Mouse (Mus musculus) liver, adult 10 weeks (tissue): ENCODE results near the gene G0s2. TPM values are rescaled to one million over a fixed set of nuclear protein-coding genes. Genes with fewer than 3 reads are reported as not detected.

Experiments used
- polyA plus RNA-seq: library from polyadenylated mRNA; stranded (reverse); fragments of 350-450 nt; fragmentation: Illumina TruSeq; extraction: RNeasy Lipid Tissue Mini Kit (QIAGEN cat#74804); gene quantifications from one replicate; pipeline ENCODE4 v1.2.3, GENCODE M21; 2014; ENCODE audit warnings: low read depth, low replicate concordance

G0s2 gene
- 7.1 TPM for polyA plus RNA-seq

DNA sequence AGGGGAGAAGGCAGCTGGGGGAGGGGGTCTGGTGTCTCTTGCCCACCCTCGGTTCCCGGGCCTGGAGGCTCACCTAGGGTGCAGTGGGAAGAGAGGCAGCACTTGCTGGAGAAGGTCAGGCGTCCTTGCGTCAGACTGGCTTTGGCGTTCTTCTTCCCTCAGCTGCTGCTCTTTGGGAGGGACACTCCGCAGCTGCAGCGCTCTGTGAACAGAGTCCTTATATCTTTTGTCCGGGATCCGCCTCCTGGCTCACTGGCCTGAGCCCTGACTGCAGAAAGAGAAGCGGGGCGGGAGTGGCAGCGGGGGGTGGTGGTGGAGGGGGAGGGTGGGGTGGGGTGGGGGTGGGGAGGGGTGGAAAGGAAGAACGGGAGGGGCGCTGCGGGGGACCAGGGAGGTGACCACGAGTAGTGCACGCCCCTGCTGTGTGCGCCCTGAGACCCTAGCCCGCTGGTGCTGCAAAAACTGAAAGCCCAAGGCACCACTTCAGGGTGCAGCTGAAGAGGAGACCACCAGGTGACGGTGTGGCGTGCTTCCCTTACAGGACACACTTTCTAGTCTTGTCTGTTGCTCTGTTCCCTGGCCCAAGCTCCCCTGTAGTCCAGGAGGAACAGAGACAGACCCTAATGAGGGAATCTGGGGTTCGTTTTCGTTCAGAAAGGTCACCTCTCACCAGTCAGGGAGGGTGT is at the start of gene G0s2:
Gene G0s2, minus strand, starts transcription at position 302 of the 686 bp plus-strand sequence.

DNA sequence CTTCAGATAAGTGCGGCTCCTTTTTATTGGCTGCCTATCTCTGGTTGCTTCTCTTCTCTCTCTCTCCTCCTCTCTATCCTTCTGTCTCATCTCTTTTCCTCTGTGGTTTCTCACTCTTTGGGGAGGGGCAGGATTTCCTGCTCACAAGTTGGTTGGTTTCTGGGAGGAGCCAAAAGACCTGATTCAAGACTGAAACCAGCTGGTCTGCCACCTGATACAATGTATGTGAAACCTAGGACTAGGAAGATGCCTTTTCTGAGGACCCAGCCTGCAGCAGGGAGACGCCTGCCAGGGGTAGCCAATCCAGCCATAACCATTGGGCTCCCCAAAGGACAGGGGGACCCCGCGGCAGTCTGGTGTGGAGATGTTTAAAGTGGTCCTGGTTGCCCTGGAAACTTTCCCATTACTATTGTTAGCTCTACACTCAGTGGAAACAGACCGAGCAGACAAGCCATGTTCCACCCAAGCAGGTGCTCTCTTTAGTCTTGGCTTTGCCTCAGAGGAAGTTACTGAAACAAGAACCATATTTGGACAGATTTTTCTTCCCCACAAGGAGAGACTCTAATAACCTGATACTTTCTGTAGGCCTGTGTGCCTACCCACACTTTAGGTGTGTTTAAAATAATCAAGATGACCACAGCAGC is 8.9 kb downstream of the G0s2 start, which contains the start of gene Hsd11b1:
Gene Hsd11b1, minus strand, starts transcription at position 121 of the 644 bp plus-strand sequence.

Other genes with a start within 250 kb of the G0s2 start
- gene Syt14, start 237.4 kb downstream of the G0s2 start, polyA plus RNA-seq, result not detected
- gene Diexf, start 142.9 kb downstream of the G0s2 start, polyA plus RNA-seq, result 7.0 TPM
- gene Irf6, start 120.1 kb downstream of the G0s2 start, polyA plus RNA-seq, result 63.1 TPM
- gene A130010J15Rik, start 105.2 kb downstream of the G0s2 start, polyA plus RNA-seq, result 10.2 TPM
- 1.0 TPM for gene Traf3ip3, start 71.5 kb downstream of the G0s2 start, polyA plus RNA-seq
- gene Lamb3, start 65.5 kb downstream of the G0s2 start, polyA plus RNA-seq, result 0.64 TPM
- gene Hsd11b1, start 9.1 kb downstream of the G0s2 start, polyA plus RNA-seq, result 1,112 TPM
- not detected for gene Camk1g, start 97.1 kb upstream of the G0s2 start, polyA plus RNA-seq